Mouse (Mus musculus) intestine, embryonic 15.5 days (tissue): ENCODE measurements at regions not wholly inside any gene's neighbourhood (a gene's known extent, or its start where the extent isn't known, plus 50 kb on each side); places are given as distances from the start of the nearest gene placed in this dataset.

Source experiments
- ATAC-seq: fragments of 200-750 bp; cut with Nextera tagmentation; 2 replicates; pipeline ENCODE4 v1.8.0; 2017; ENCODE audit warnings: moderate TSS enrichment, moderate library complexity
- H3K27ac ChIP-seq: fragments of 300-500 bp; sonication (generic); 2 replicates; pipeline ENCODE4 v1.5.1; 2015; ENCODE audit warnings: mild to moderate bottlenecking, inconsistent platforms
- H3K27me3 ChIP-seq: fragments of 300-500 bp; sonication (generic); replicated peaks from 2 replicates; pipeline ENCODE4 v1.6.1; 2015; ENCODE audit warnings: inconsistent platforms
- H3K36me3 ChIP-seq: fragments of 300-500 bp; sonication (generic); 2 replicates; pipeline ENCODE4 v1.6.1; 2015; ENCODE audit warnings: inconsistent platforms
- H3K4me1 ChIP-seq: fragments of 300-500 bp; sonication (generic); replicated peaks from 2 replicates; pipeline ENCODE4 v1.6.1; 2015; ENCODE audit warnings: inconsistent platforms
- H3K4me2 ChIP-seq: fragments of 300-500 bp; sonication (generic); replicated peaks from 2 replicates; pipeline ENCODE4 v1.6.1; 2015; ENCODE audit warnings: mild to moderate bottlenecking, inconsistent platforms
- H3K4me3 ChIP-seq: fragments of 300-500 bp; sonication (generic); replicated peaks from 2 replicates; pipeline ENCODE4 v1.5.1; 2015; ENCODE audit warnings: inconsistent platforms
- H3K9ac ChIP-seq: fragments of 300-500 bp; sonication (generic); 2 replicates; pipeline ENCODE4 v1.6.1; 2015; ENCODE audit warnings: inconsistent platforms
- H3K9me3 ChIP-seq: fragments of 300-500 bp; sonication (generic); 2 replicates; pipeline ENCODE4 v1.6.1; 2016; ENCODE audit warnings: inconsistent platforms
- WGBS: fragments of 180-500 bp; shearing (Covaris S2); methylation state at CpG from one replicate; pipeline ENCODE4 v1.1.7; 2015; 5-methylcytosine and 5-hydroxymethylcytosine counted together

- Histone ChIP-seq H3K27me3 (no peaks in the 10 kb centered on the region), H3K36me3 (no peaks in the 10 kb centered on the region), H3K4me1 (peaks cover 10% of the 10 kb centered on the region), H3K27ac (no peak overlapping the region), H3K4me3 (no peak overlapping the region), H3K4me2 (no peak overlapping the region), H3K9ac (no peak overlapping the region), H3K9me3 (no peaks in the 10 kb centered on the region)
- 84% methylated on average over 4 of the region's 4 CpGs for WGBS
- ATAC-seq: no peak
Measured at GRCm38 (mm10) chr15:62093672-62094071, 1170.9 kb upstream of the A1bg start.

GRCm38 (mm10) chr15:62092671-62093185 lies 1169.9 kb upstream of the A1bg start:
- ATAC-seq: peak; percentile 41; the same call in 1 of the 2 replicates
- no peaks in the 10 kb centered on the region for H3K36me3 ChIP-seq
- no peak overlapping the region for H3K9ac ChIP-seq
- H3K27me3 ChIP-seq: no peaks in the 10 kb centered on the region
- H3K4me1 ChIP-seq: peaks cover 10% of the 10 kb centered on the region
- H3K4me2 ChIP-seq: no peak overlapping the region
- H3K4me3 ChIP-seq: no peak overlapping the region
- WGBS: 16% methylated on average over 5 of the region's 5 CpGs
- H3K9me3 ChIP-seq: no peaks in the 10 kb centered on the region
- no peak overlapping the region for H3K27ac ChIP-seq

DNA sequence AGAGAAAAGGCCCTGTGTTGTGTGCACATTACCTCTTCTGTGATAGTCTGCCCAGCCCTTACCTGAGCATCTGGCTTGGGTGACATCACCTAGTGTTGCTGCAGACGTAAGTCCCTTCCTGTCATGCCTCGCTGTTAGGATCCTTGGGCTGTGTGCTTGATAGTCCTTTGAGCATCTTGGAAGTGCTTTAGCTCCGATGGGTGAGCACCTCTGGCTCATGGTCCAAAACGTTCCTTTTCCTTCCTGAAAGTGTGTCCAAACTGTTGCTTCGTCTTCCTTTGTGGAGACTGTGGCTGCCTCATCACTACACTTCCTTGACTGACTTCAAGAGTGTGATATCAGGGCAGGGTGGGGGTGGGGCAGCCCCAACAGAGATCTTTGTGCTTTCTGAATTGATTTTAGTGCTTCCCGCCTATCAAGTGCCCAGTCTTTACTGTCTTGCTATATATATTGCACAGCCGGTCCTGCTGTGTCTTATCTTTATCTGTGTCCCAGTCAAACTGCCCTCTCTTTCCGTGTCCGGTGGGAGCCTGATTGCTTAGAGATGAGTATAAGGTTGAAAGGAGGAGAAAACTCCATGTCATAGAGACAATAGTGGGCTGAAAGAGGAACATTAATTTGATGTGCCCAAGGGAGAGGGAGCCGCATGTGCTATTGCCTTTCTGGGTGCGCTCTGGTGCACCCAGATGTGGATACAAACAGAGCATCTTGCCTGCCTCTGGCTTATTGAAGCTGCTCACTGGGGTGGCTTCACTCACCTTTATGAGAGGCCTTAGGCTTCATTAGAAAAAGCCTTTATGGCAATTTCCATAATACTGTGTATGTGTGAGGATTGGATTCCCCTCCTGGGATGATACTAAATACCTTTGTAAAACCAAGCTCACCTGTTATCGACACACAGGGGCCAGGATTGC lies 1169.2 kb upstream of the A1bg start:
- H3K27me3 ChIP-seq: no peaks in the 10 kb centered on the region
- no peak overlapping the region for H3K4me2 ChIP-seq
- H3K9ac ChIP-seq: no peak overlapping the region
- peaks cover 10% of the 10 kb centered on the region for H3K4me1 ChIP-seq
- WGBS: 52% methylated on average over 12 of the region's 12 CpGs
- H3K9me3 ChIP-seq: no peaks in the 10 kb centered on the region
- no peaks in the 10 kb centered on the region for H3K36me3 ChIP-seq
- ATAC-seq: peak; percentile 64
- no peak overlapping the region for H3K27ac ChIP-seq
- no peak overlapping the region for H3K4me3 ChIP-seq

GRCm38 (mm10) chr15:62091144-62091543 lies 1168.3 kb upstream of the A1bg start:
- 87% methylated on average over 5 of the region's 5 CpGs for WGBS
- ATAC-seq: no peak
- no peak overlapping the region for H3K9ac ChIP-seq
- no peak overlapping the region for H3K27ac ChIP-seq
- no peaks in the 10 kb centered on the region for H3K9me3 ChIP-seq
- peaks cover 10% of the 10 kb centered on the region for H3K4me1 ChIP-seq
- no peak overlapping the region for H3K4me3 ChIP-seq
- no peak overlapping the region for H3K4me2 ChIP-seq
- no peaks in the 10 kb centered on the region for H3K36me3 ChIP-seq
- H3K27me3 ChIP-seq: no peaks in the 10 kb centered on the region

DNA sequence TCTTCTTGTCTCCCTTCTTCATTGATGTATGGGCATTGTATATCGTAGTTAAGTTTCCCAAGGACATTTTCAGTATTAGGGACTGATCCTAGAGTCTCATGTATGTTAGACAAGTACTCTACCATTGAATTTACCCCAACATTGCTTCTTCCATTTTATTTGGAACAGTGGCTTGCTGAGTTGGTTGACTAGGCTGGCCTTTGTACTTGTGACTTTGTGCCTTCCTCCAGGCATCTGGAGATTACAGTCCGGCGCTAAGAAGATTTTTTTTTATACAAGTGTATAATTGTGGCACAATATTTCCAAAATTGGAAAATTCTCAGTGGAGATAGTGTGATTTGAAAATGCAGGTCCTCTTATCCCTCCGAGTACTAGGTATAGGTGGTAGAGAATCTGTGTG lies 1165.5 kb upstream of the A1bg start:
- Histone ChIP-seq H3K4me2 (no peak overlapping the region), H3K9me3 (no peaks in the 10 kb centered on the region), H3K9ac (no peak overlapping the region), H3K36me3 (no peaks in the 10 kb centered on the region), H3K27ac (no peak overlapping the region), H3K27me3 (no peaks in the 10 kb centered on the region), H3K4me3 (no peak overlapping the region), H3K4me1 (peaks cover 10% of the 10 kb centered on the region)
- no peak for ATAC-seq
- WGBS: 86% methylated on average over 4 of the region's 4 CpGs

- no peak overlapping the region for H3K27ac ChIP-seq
- no peaks in the 10 kb centered on the region for H3K9me3 ChIP-seq
- H3K4me3 ChIP-seq: no peak overlapping the region
- no peaks in the 10 kb centered on the region for H3K36me3 ChIP-seq
- H3K4me1 ChIP-seq: peaks cover 6% of the 10 kb centered on the region
- ATAC-seq: no peak
- no peaks in the 10 kb centered on the region for H3K27me3 ChIP-seq
- H3K9ac ChIP-seq: no peak overlapping the region
- no peak overlapping the region for H3K4me2 ChIP-seq
- WGBS: 72% methylated on average over 6 of the region's 6 CpGs
Measured at GRCm38 (mm10) chr15:62087755-62088154, 1164.9 kb upstream of the A1bg start.

- Histone ChIP-seq H3K36me3 (no peaks in the 10 kb centered on the region), H3K9ac (no peak overlapping the region), H3K27ac (no peak overlapping the region), H3K4me2 (no peak overlapping the region), H3K9me3 (no peaks in the 10 kb centered on the region), H3K27me3 (no peaks in the 10 kb centered on the region), H3K4me1 (no peaks in the 10 kb centered on the region), H3K4me3 (no peak overlapping the region)
- 93% methylated on average over 3 of the region's 3 CpGs for WGBS
- ATAC-seq: no peak
Measured at GRCm38 (mm10) chr15:62086037-62086436, 1163.2 kb upstream of the A1bg start.

DNA sequence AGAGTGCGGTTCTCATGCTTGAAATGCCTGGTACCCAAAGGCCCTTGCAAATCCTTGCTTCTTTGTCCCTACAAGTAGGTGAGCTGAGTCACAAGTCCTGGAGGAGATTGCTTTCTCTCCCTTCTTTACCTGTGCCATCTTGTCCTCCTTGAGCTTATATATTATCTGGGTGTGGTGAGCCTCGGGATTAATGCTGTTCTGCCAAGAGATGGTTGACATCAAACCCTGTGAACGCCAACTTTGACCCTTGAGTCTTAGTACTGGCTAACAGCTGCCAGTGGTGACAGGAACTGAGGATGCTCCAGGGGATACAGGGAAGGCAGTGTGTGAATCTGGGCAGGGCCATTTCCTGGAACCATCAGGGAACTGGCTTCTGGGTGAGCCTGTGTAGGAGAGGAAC lies 1160.5 kb upstream of the A1bg start:
- Histone ChIP-seq H3K27ac (no peak overlapping the region), H3K4me3 (no peak overlapping the region), H3K9ac (no peak overlapping the region), H3K4me2 (no peak overlapping the region), H3K9me3 (no peaks in the 10 kb centered on the region), H3K27me3 (no peaks in the 10 kb centered on the region), H3K36me3 (no peaks in the 10 kb centered on the region), H3K4me1 (peaks cover 3% of the 10 kb centered on the region; the same call in 1 of the 2 replicates)
- ATAC-seq: no peak
- 90% methylated on average over 3 of the region's 3 CpGs for WGBS

GRCm38 (mm10) chr15:62082539-62082938 lies 1159.7 kb upstream of the A1bg start:
- H3K4me3 ChIP-seq: no peak overlapping the region
- no peak overlapping the region for H3K27ac ChIP-seq
- no peak overlapping the region for H3K9ac ChIP-seq
- H3K4me2 ChIP-seq: no peak overlapping the region
- no peaks in the 10 kb centered on the region for H3K9me3 ChIP-seq
- H3K4me1 ChIP-seq: peaks cover 3% of the 10 kb centered on the region; the same call in 1 of the 2 replicates
- no peak for ATAC-seq
- H3K27me3 ChIP-seq: no peaks in the 10 kb centered on the region
- no peaks in the 10 kb centered on the region for H3K36me3 ChIP-seq
- 97% methylated on average over 2 of the region's 2 CpGs for WGBS

DNA sequence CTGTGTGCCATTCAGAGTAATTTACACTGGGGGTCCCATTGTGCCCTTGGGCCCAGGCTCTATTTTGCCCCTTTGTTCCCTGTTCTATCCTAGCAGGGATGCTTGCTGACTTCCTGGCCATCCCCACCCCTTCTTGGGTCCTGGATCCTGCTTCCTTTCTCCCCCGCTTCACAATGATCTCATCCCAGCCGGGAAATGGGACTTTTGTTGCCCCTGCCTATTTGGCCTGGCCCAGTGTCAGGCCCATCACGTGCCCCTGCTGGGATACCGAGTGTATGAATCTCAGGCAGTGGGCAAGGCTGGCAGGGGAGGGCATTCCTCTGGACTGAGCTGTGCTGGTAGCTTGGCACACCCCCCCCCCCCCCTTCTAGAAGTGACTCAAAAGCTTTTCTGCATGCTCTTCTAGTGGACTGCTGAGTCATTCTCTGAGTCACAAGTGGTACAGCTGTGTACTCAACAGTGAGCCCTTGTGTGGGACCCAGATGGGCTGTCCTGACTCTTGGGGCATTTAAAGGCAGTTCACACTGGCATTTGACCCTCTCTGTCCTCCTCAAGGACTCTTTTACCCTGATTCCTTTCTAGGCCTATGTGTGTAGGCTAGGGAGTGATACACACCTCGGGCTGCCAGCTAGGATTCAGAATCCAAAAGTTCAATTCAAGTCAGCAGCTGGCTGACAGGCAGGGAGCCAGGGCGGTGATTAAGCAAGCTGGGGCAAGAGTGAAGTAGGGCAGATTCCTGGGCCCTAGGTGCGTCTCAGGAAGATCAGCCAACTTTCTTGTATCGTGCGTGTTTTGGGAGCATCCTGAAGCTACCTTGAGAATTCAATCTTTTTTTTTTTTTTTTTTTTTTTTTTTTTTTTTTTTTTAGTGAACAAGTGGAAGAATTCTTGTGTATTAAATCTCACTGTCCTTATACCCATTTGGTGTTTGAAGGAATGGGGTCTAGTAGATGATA lies 1156.6 kb upstream of the A1bg start:
- Histone ChIP-seq H3K27ac (no peak overlapping the region), H3K4me3 (no peak overlapping the region), H3K9ac (no peak overlapping the region), H3K4me2 (no peak overlapping the region), H3K27me3 (no peaks in the 10 kb centered on the region), H3K9me3 (no peaks in the 10 kb centered on the region), H3K36me3 (no peaks in the 10 kb centered on the region), H3K4me1 (peaks cover 3% of the 10 kb centered on the region; the same call in 1 of the 2 replicates)
- WGBS: 75% methylated on average over 9 of the region's 9 CpGs
- peak; percentile 60 for ATAC-seq

DNA sequence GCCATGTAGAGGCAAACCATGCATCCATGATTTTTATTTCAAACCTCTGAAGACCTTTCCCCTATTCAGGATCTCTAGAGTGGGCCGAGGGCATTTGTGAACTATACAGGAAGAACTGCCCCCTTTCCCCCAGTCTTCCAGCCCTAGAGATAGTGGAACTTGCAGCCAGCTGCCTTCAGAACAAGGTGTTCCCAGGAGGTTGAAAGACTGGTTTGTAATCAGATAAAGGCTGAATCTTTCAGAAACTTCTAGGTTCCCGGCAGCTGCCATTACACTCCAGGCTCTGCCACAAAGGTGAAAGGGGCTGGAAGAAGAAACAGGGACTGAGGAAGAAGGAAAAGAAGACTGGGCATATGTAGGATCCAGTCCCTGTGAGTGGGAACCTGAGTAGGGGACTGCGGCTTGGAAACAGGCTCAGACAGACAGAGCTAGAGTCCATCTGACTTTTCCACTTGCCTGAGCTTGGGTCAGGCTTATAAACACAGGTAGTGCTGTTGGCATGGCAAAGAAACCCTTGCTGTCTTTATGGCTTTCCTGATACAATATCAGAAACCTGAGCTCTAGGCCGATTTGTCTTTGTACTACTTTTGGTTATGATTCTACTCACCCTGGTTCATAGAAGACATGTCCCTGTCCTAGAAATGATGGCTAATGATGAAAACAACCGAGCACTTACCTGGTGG lies 1153.9 kb upstream of the A1bg start:
- no peaks in the 10 kb centered on the region for H3K36me3 ChIP-seq
- peak; percentile 61 for ATAC-seq
- no peaks in the 10 kb centered on the region for H3K27me3 ChIP-seq
- H3K9ac ChIP-seq: no peak overlapping the region
- 66% methylated on average over 5 of the region's 5 CpGs for WGBS
- no peak overlapping the region for H3K4me3 ChIP-seq
- peaks cover 3% of the 10 kb centered on the region; the same call in 1 of the 2 replicates for H3K4me1 ChIP-seq
- no peak overlapping the region for H3K27ac ChIP-seq
- H3K4me2 ChIP-seq: no peak overlapping the region
- no peaks in the 10 kb centered on the region for H3K9me3 ChIP-seq

DNA sequence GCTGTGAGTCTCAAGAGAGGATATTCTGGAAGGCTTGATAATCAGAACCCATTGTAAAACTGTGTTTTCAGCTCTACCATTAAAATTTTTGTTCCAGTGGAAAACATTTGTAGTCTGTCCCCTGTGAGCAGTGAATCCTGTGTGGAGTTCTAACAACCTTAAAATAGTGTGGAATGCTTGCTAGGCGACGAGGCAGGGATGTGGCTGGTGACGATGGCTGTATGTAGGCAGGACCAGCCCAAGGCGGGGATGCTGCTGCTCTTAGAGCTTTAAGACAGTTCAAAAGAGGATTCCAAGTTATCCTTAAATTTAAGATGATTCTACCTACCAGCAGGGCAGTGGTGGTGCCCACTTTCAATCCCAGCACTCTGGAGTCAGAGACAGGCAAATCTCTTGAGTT lies 1151.9 kb upstream of the A1bg start:
- Histone ChIP-seq H3K27ac (no peak overlapping the region), H3K9ac (no peak overlapping the region), H3K36me3 (no peaks in the 10 kb centered on the region), H3K9me3 (no peaks in the 10 kb centered on the region), H3K4me1 (peaks cover 3% of the 10 kb centered on the region; the same call in 1 of the 2 replicates), H3K4me2 (no peak overlapping the region), H3K27me3 (no peaks in the 10 kb centered on the region), H3K4me3 (no peak overlapping the region)
- 92% methylated on average over 4 of the region's 4 CpGs for WGBS
- no peak for ATAC-seq
